Mouse (Mus musculus): ENCODE data around the gene Nyap1. TPM values are rescaled to one million over a fixed set of nuclear protein-coding genes. Genes with fewer than 3 reads are reported as not detected.
A peak's percentile ranks its signal among the peaks of the same experiment; 100 is the strongest.
"Not testable (repeated sequence)": the region's sequence is repeated elsewhere in the genome, so short reads cannot be mapped to it uniquely, and the experiment has no call there.

Gene Nyap1
- polyA plus RNA-seq, 1 experiment, result not detected

DNA sequence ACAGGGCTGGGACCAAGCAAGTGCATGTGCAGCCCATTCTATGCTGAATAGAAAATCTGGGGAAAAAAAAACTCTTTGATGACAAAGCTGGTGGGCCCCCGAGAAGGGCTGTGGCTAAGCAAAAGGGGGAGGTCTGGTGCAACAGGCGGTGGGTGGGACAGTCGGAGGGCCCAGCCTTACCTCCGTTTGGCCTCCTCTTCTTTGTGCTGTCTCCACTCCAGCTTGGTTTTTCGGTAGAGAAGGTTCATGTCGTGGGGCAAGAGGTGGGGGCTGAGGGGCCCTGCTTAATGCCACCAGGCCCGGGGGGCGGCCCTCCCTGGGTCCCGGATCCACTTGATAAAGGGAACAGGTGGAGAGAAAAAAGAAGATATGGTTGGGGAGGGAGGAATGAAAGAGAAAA is 1.9 kb downstream of the Nyap1 start:
- 51% methylated on average over 9 of the region's 9 CpGs for WGBS

GRCm38 (mm10) chr5:137738516-137738915 is 2.9 kb downstream of the Nyap1 start:
- 0 out of 2 replicates have a peak, but pooled peaks have one; percentile 25 for TF ChIP-seq CTCF (IDR thresholded peaks at IDR 0.05; ENCODE audit: insufficient read depth, low read depth, low read length)
- TF ChIP-seq POLR2A (IDR thresholded peaks at IDR 0.05; ENCODE audit: insufficient read depth, low read depth, low read length), result no peak
- H3K4me1 ChIP-seq (ENCODE audit: control insufficient read depth, insufficient read depth, low read length), result peaks cover 54% of the 10 kb centered on the region
- 20% methylated on average over 5 of the region's 5 CpGs for WGBS
- no peak overlapping the region for H3K4me3 ChIP-seq (ENCODE audit: insufficient read depth, low read depth, low read length)
- H3K27ac ChIP-seq (ENCODE audit: insufficient read depth, low read depth, low read length), result no peak overlapping the region

More for the DNA sequence above, 1.9 kb downstream of the Nyap1 start:
- Histone ChIP-seq H3K27ac (ENCODE audit: insufficient read depth, low read depth, low read length) (no peak overlapping the region), H3K4me3 (ENCODE audit: insufficient read depth, low read depth, low read length) (no peak overlapping the region), H3K4me1 (ENCODE audit: control insufficient read depth, insufficient read depth, low read length) (peaks cover 46% of the 10 kb centered on the region)
- TF ChIP-seq CTCF (IDR thresholded peaks at IDR 0.05; ENCODE audit: insufficient read depth, low read depth, low read length) (no peak; the same call in 1 of the 2 replicates), POLR2A (IDR thresholded peaks at IDR 0.05; ENCODE audit: insufficient read depth, low read depth, low read length) (no peak)

DNA sequence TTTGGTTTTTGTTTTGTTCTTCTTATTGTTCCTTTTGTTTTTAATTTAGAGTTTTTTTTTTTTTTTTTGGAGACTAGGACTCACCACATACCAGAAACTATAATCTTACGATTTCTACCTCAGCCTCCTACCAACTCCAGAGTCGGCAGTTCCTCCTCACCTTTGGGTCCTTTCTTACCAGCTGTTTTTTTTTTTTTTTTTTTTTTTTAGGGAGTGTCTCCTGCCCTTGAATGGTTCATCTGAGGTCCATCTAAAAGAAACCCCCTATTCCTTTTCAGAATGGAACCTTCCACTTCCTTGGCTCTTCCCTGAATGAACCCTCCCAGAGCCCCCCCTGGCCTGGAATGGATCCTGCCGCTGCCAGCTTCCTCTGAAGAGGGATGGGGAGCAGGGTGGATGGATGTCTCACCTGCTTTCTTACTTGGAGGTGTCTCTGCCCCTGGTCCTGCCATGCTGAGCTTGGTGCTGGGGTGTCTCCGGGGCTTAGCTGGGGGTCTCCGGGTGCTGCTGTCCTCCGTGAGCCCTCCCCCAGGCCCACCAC is 3.9 kb downstream of the Nyap1 start:
- Histone ChIP-seq H3K27ac (ENCODE audit: insufficient read depth, low read depth, low read length) (no peak overlapping the region), H3K4me1 (ENCODE audit: control insufficient read depth, insufficient read depth, low read length) (peaks cover 60% of the 10 kb centered on the region), H3K4me3 (ENCODE audit: insufficient read depth, low read depth, low read length) (no peak overlapping the region)
- no peak for TF ChIP-seq CTCF (IDR thresholded peaks at IDR 0.05; ENCODE audit: insufficient read depth, low read depth, low read length)
- TF ChIP-seq POLR2A (IDR thresholded peaks at IDR 0.05; ENCODE audit: insufficient read depth, low read depth, low read length), result no peak
- WGBS, result 74% methylated on average over 6 of the region's 6 CpGs

- WGBS, result 30% methylated on average over 6 of the region's 6 CpGs
- Histone ChIP-seq H3K4me1 (ENCODE audit: control insufficient read depth, insufficient read depth, low read length) (peaks cover 57% of the 10 kb centered on the region), H3K27ac (ENCODE audit: insufficient read depth, low read depth, low read length) (peak overlapping the region; percentile 87), H3K4me3 (ENCODE audit: insufficient read depth, low read depth, low read length) (no peak overlapping the region)
- no peak for TF ChIP-seq CTCF (IDR thresholded peaks at IDR 0.05; ENCODE audit: insufficient read depth, low read depth, low read length)
- no peak for TF ChIP-seq POLR2A (IDR thresholded peaks at IDR 0.05; ENCODE audit: insufficient read depth, low read depth, low read length)
Observed at GRCm38 (mm10) chr5:137734289-137735061, 6.9 kb downstream of the Nyap1 start.

- 37% methylated on average over 12 of the region's 12 CpGs for WGBS
- Histone ChIP-seq H3K4me1 (ENCODE audit: control insufficient read depth, insufficient read depth, low read length) (peaks cover 49% of the 10 kb centered on the region), H3K27ac (ENCODE audit: insufficient read depth, low read depth, low read length) (peak overlapping the region; percentile 87), H3K4me3 (ENCODE audit: insufficient read depth, low read depth, low read length) (no peak overlapping the region)
- TF ChIP-seq CTCF (IDR thresholded peaks at IDR 0.05; ENCODE audit: insufficient read depth, low read depth, low read length) (no peak), POLR2A (IDR thresholded peaks at IDR 0.05; ENCODE audit: insufficient read depth, low read depth, low read length) (no peak)
Observed at GRCm38 (mm10) chr5:137733638-137734288, 7.6 kb downstream of the Nyap1 start.

DNA sequence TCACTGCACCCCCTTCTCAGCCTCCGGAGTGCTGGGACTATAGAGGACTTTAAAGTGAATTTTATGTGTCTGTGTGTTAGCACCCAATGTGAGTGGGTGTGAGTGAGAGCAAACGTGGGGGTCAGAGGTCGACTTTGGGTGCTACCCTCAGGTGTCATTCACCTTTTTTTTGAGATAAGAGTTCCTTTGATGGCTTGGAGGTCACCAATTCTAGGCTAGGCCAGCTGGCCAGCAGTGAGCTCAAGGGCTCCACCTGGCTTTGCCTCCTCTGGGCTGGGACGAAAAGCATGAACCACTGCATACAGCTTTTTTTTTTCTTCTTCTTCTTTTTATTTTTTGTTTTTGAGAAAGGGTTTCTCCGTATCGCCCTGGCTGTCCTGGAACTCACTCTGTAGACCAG is 14.6 kb downstream of the Nyap1 start:
- no peak overlapping the region for H3K27ac ChIP-seq (ENCODE audit: insufficient read depth, low read depth, low read length)
- 77% methylated on average over 6 of the region's 6 CpGs for WGBS
- H3K4me3 ChIP-seq (ENCODE audit: insufficient read depth, low read depth, low read length), result no peak overlapping the region
- H3K4me1 ChIP-seq (ENCODE audit: control insufficient read depth, insufficient read depth, low read length), result peaks cover 7% of the 10 kb centered on the region; the same call in 1 of the 2 replicates
- TF ChIP-seq POLR2A (IDR thresholded peaks at IDR 0.05; ENCODE audit: insufficient read depth, low read depth, low read length) (no peak), CTCF (IDR thresholded peaks at IDR 0.05; ENCODE audit: insufficient read depth, low read depth, low read length) (no peak)

- Histone ChIP-seq H3K4me3 (ENCODE audit: insufficient read depth, low read depth, low read length) (no peak overlapping the region), H3K27ac (ENCODE audit: insufficient read depth, low read depth, low read length) (no peak overlapping the region), H3K4me1 (ENCODE audit: control insufficient read depth, insufficient read depth, low read length) (no peaks in the 10 kb centered on the region)
- TF ChIP-seq CTCF (IDR thresholded peaks at IDR 0.05; ENCODE audit: insufficient read depth, low read depth, low read length), result no peak
- TF ChIP-seq POLR2A (IDR thresholded peaks at IDR 0.05; ENCODE audit: insufficient read depth, low read depth, low read length), result no peak
- WGBS, result 92% methylated on average over 5 of the region's 5 CpGs
Observed at GRCm38 (mm10) chr5:137723840-137724239, 17.6 kb downstream of the Nyap1 start.

- WGBS, result 45% methylated on average over 10 of the region's 16 CpGs
- H3K4me3 ChIP-seq (ENCODE audit: insufficient read depth, low read depth, low read length); H3K27ac ChIP-seq (ENCODE audit: insufficient read depth, low read depth, low read length): not testable (repeated sequence)
Observed at GRCm38 (mm10) chr5:137720558-137721164, 20.7 kb downstream of the Nyap1 start.

DNA sequence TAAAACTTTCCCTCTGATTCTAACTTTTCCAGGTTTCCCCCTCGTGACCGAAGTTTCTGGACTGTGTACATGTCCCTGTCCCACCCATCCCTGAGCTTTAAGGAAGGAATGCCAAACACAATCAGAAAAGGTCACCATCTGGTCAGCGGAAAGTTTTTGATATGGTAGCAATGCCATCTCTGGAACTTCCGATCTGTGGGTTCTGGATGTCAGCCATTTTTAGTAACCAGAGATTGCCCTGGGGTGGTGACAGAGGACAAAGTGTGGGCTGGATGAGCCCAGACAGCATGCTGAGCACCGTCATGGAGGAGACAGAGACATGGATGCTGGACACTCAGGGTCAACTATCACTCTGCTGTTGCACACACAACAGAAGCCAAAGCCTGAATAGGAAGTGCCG is 22.3 kb downstream of the Nyap1 start:
- no peak for TF ChIP-seq POLR2A (IDR thresholded peaks at IDR 0.05; ENCODE audit: insufficient read depth, low read depth, low read length)
- TF ChIP-seq CTCF (IDR thresholded peaks at IDR 0.05; ENCODE audit: insufficient read depth, low read depth, low read length), result no peak
- no peak overlapping the region for H3K27ac ChIP-seq (ENCODE audit: insufficient read depth, low read depth, low read length)
- no peaks in the 10 kb centered on the region for H3K4me1 ChIP-seq (ENCODE audit: control insufficient read depth, insufficient read depth, low read length)
- no peak overlapping the region for H3K4me3 ChIP-seq (ENCODE audit: insufficient read depth, low read depth, low read length)
- WGBS, result 92% methylated on average over 6 of the region's 6 CpGs

More at GRCm38 (mm10) chr5:137720558-137721164, 20.7 kb downstream of the Nyap1 start:
- H3K4me1 ChIP-seq (ENCODE audit: control insufficient read depth, insufficient read depth, low read length), result not testable (repeated sequence)

All from olfactory bulb, adult 2 months (tissue).